Mouse (Mus musculus) liver, adult 2 months (tissue): ENCODE data around the gene F2r.

ENCODE experiments used
- CTCF ChIP-seq: fragments of 200-500 bp; IDR thresholded peaks from 2 replicates; pipeline ENCODE4 v1.5.1; 2011; ENCODE audit warnings: low read depth, low read length, control low read depth
- POLR2A ChIP-seq: fragments of 200-500 bp; IDR thresholded peaks from 2 replicates; pipeline ENCODE4 v1.6.1; 2011; ENCODE audit warnings: low read length, control low read depth; ENCODE audit not compliant: insufficient read depth; ENCODE audit errors: extremely low read depth

- TF ChIP-seq POLR2A: no peak
- TF ChIP-seq CTCF: no peak
Observed at GRCm38 (mm10) chr13:95643740-95644139, 25.5 kb upstream of the F2r start.
